Mouse (Mus musculus): ENCODE measurements at regions not wholly inside any gene's neighbourhood (a gene's known extent, or its start where the extent isn't known, plus 50 kb on each side); places are given as distances from the start of the nearest gene placed in this dataset.

GRCm38 (mm10) chr8:18217599-18217998 lies 760.5 kb downstream of the Defb40 start:
- TF ChIP-seq CTCF (IDR thresholded peaks at IDR 0.05; ENCODE audit: control insufficient read depth, insufficient read depth, low read length) (no peak), POLR2A (IDR thresholded peaks at IDR 0.05; ENCODE audit: borderline replicate concordance, control insufficient read depth, low read depth, low read length) (no peak)
